Mouse (Mus musculus): ENCODE measurements around the gene Map3k7cl. TPM values are rescaled to one million over a fixed set of nuclear protein-coding genes. Genes with fewer than 3 reads are reported as not detected.

The Map3k7cl gene
- polyA plus RNA-seq (2014; fragmentation: Illumina TruSeq; extraction: RNeasy Lipid Tissue Mini Kit (QIAGEN cat#74804); ENCODE audit: low read depth, low replicate concordance), result 99.7 TPM

DNA sequence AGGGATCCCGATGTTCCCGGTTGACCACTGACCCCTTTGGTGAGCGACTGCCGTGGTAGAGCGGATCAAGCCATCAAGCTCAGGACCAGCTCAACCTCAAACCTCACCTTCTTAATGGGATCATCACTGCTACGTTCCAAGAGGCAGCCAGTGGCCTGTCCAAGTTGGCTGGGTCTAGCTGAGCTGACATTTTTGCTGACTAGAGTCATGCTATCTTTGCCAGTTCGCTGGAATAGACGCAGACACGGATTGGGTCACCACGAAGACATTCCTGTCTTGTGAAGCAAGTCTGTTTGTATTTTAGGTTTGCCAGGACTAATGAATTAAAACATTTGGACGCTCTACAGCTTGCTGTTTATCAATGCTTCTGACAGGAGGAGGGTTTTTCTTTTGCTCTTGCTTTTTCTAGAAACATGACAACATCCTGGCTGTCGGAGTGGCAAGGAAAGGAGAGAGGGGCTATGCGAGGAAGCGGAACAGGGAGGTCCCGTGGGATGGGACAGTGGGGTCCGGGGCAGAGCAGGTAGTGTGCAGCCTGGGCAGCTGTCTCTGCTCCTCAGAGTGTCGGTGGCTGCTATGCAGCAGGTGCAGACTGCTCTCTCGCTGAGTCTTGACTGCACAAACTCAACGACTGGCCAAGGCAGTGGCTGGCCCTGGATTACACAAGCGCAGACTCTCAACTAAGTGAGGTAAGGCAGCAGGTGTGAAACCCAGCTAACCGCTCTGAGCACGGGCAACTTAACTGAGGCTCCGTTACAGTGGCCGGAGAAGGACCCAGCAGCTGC, at the start of gene Map3k7cl:
Map3k7cl (plus strand) TSS at position 424 of the 785 bp plus-strand sequence.

Other genes starting within 250 kb of the Map3k7cl start
- 29.5 TPM for gene N6amt1, start 199.1 kb upstream of the Map3k7cl start, polyA plus RNA-seq (2014; fragmentation: Illumina TruSeq; extraction: RNeasy Lipid Tissue Mini Kit (QIAGEN cat#74804); ENCODE audit: low read depth, low replicate concordance)
- 37.1 TPM for gene Ltn1, start 120.7 kb upstream of the Map3k7cl start, polyA plus RNA-seq (2014; fragmentation: Illumina TruSeq; extraction: RNeasy Lipid Tissue Mini Kit (QIAGEN cat#74804); ENCODE audit: low read depth, low replicate concordance)
- gene Rwdd2b, start 112.8 kb upstream of the Map3k7cl start, polyA plus RNA-seq (2014; fragmentation: Illumina TruSeq; extraction: RNeasy Lipid Tissue Mini Kit (QIAGEN cat#74804); ENCODE audit: low read depth, low replicate concordance), result 16.3 TPM
- gene Usp16, start 98.6 kb upstream of the Map3k7cl start, polyA plus RNA-seq (2014; fragmentation: Illumina TruSeq; extraction: RNeasy Lipid Tissue Mini Kit (QIAGEN cat#74804); ENCODE audit: low read depth, low replicate concordance), result 144 TPM
- 367 TPM for gene Cct8, start 57.5 kb upstream of the Map3k7cl start, polyA plus RNA-seq (2014; fragmentation: Illumina TruSeq; extraction: RNeasy Lipid Tissue Mini Kit (QIAGEN cat#74804); ENCODE audit: low read depth, low replicate concordance)
- 27.9 TPM for gene Bach1, start 145.6 kb downstream of the Map3k7cl start, polyA plus RNA-seq (2014; fragmentation: Illumina TruSeq; extraction: RNeasy Lipid Tissue Mini Kit (QIAGEN cat#74804); ENCODE audit: low read depth, low replicate concordance)